Mouse (Mus musculus) limb, embryonic 13.5 days (tissue): ENCODE data around the gene Sardh. TPM values are rescaled to one million over a fixed set of nuclear protein-coding genes. Genes with fewer than 3 reads are reported as not detected.

Experiments
- ATAC-seq: fragments of 200-750 bp; cut with Nextera tagmentation; 2 replicates; pipeline ENCODE4 v1.8.0; 2017; ENCODE audit warnings: low read depth, moderate number of reproducible peaks, moderate TSS enrichment; ENCODE audit not compliant: low FRiP score
- H3K27ac ChIP-seq: fragments of 300-500 bp; sonication (generic); 2 replicates; pipeline ENCODE4 v1.5.1; 2015; ENCODE audit warnings: inconsistent platforms, mild to moderate bottlenecking, moderate library complexity
- H3K27me3 ChIP-seq: fragments of 300-500 bp; sonication (generic); 2 replicates; pipeline ENCODE4 v1.6.1; 2015; ENCODE audit warnings: mild to moderate bottlenecking, inconsistent platforms
- H3K36me3 ChIP-seq: fragments of 300-500 bp; sonication (generic); 2 replicates; pipeline ENCODE4 v1.6.1; 2015; ENCODE audit warnings: inconsistent platforms, mild to moderate bottlenecking, moderate library complexity
- H3K4me1 ChIP-seq: fragments of 300-500 bp; sonication (generic); 2 replicates; pipeline ENCODE4 v1.6.1; 2015; ENCODE audit warnings: inconsistent platforms
- H3K4me2 ChIP-seq: fragments of 300-500 bp; sonication (generic); replicated peaks from 2 replicates; pipeline ENCODE4 v1.6.1; 2015; ENCODE audit warnings: inconsistent platforms, mild to moderate bottlenecking, moderate library complexity
- H3K4me3 ChIP-seq: fragments of 300-500 bp; sonication (generic); 2 replicates; pipeline ENCODE4 v1.5.1; 2015; ENCODE audit warnings: moderate library complexity, mild to moderate bottlenecking, inconsistent platforms
- H3K9ac ChIP-seq: fragments of 300-500 bp; sonication (generic); 2 replicates; pipeline ENCODE4 v1.6.1; 2015; ENCODE audit warnings: mild to moderate bottlenecking, inconsistent platforms
- H3K9me3 ChIP-seq: fragments of 300-500 bp; sonication (generic); 2 replicates; pipeline ENCODE4 v1.6.1; 2016; ENCODE audit warnings: inconsistent platforms
- WGBS: fragments of 180-500 bp; shearing (Covaris S2); methylation state at CpG from one replicate; pipeline ENCODE4 v1.1.7; 2015; 5-methylcytosine and 5-hydroxymethylcytosine counted together
- polyA plus RNA-seq: library from polyadenylated mRNA; unstranded; fragments of >200 nt; fragmentation: Nextera tagmentation; extraction: Ambion mirVana; gene quantifications from 2 replicates; pipeline ENCODE4 v1.2.1, GENCODE M21; 2015

The Sardh gene
- polyA plus RNA-seq, 1 experiment from 2014 or later: 8.6 TPM

DNA sequence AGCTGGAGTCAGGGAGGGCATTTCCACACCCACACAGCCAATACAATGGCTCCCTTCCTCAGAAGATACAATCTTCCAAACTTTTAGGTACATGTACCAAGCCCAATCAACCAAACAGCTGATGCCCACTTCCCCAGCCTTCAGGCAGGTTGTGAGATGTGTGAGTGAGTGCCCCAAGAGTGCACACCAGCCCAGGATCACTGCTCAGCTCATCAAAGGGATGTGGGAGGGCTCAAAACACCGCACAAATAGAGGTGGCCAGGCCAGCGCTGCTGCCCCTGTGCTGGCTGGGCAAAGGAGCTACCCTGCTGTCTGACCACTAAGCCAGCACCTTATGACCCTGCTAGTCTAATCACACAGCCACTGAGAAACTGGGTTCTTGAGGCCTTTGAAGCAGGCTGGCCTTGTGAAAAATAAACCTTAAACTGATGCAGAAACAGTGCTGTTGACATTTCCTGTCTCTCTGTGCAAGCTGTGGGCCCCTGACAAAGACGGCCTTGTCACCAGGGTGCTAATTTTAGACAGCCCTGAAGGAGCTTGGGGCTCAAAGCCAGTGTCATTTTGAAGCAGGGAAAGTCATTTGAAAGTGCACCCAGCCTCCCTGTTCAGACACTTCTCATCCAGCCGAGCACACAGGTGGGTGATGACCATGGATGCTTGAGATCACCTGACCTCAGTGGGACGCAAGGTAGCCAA is 49.4 kb downstream of the Sardh start:
- Histone ChIP-seq H3K4me1 (peaks cover 10% of the 10 kb centered on the region), H3K9me3 (no peaks in the 10 kb centered on the region), H3K36me3 (peaks cover 4% of the 10 kb centered on the region; the same call in 1 of the 2 replicates), H3K4me3 (no peak overlapping the region), H3K4me2 (no peak overlapping the region), H3K27me3 (no peaks in the 10 kb centered on the region), H3K9ac (no peak overlapping the region), H3K27ac (no peak overlapping the region)
- no peak for ATAC-seq
- WGBS: 40% methylated on average over 5 of the region's 5 CpGs

DNA sequence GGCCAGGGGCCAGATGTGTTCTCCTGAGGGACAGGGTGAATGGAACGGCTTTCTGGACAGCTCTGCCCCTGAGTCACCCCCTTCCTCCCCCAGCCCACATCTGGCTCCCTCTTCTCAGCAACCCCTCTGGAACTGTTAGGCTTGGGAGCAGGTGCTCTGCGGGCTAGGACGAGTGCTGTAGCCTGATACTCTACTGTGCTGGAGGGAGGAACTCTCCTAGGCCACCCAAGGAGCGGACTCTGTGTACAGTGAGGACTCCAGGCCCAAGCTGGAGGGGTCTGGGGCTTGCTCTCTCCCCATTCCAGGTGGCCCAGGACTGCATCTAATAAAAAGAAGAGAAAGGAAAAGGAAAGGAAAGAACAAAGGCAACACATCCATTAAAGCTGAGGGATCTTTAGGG is 58.1 kb downstream of the Sardh start:
- Histone ChIP-seq H3K9ac (no peak overlapping the region), H3K4me3 (no peak overlapping the region), H3K27ac (no peak overlapping the region), H3K36me3 (peaks cover 4% of the 10 kb centered on the region; the same call in 1 of the 2 replicates), H3K27me3 (no peaks in the 10 kb centered on the region), H3K4me2 (no peak overlapping the region), H3K4me1 (peaks cover 20% of the 10 kb centered on the region), H3K9me3 (no peaks in the 10 kb centered on the region)
- ATAC-seq: peak; percentile 64; the same call in 1 of the 2 replicates
- WGBS: 31% methylated on average over 4 of the region's 4 CpGs

- Histone ChIP-seq H3K4me2 (no peak overlapping the region), H3K4me3 (no peak overlapping the region), H3K27ac (no peak overlapping the region), H3K36me3 (no peaks in the 10 kb centered on the region), H3K9me3 (no peaks in the 10 kb centered on the region), H3K4me1 (peaks cover 28% of the 10 kb centered on the region), H3K27me3 (no peaks in the 10 kb centered on the region), H3K9ac (no peak overlapping the region)
- WGBS: 76% methylated on average over 6 of the region's 6 CpGs
- ATAC-seq: no peak
These were observed 60.6 kb downstream of the Sardh start for GRCm38 (mm10) chr2:27187531-27187930.

DNA sequence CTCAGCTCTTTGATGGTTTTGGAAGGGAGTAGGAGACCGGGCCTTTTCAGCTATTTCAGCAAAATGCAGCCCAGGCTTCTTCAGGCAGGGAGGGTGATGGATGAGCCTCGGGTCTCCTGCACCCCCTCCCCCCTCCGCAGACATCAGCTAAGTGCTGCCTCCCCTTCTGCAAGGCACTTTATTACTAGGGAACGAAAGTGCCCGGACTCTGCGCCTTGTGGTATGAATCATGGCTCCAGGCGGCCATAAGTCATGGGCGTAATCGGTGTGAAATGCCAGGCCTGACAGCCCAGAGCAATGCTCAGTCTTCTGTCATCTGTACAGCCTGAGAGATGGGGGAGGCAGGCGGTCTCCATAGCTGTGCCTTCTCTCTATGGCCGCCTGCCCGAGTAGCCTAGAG is 64.4 kb downstream of the Sardh start:
- no peak overlapping the region for H3K4me3 ChIP-seq
- no peak overlapping the region for H3K4me2 ChIP-seq
- 26% methylated on average over 12 of the region's 12 CpGs for WGBS
- no peaks in the 10 kb centered on the region for H3K36me3 ChIP-seq
- no peaks in the 10 kb centered on the region for H3K9me3 ChIP-seq
- no peak for ATAC-seq
- H3K4me1 ChIP-seq: peaks cover 18% of the 10 kb centered on the region
- H3K27ac ChIP-seq: no peak overlapping the region; the same call in 1 of the 2 replicates
- H3K27me3 ChIP-seq: no peaks in the 10 kb centered on the region
- H3K9ac ChIP-seq: 0 out of 2 replicates have a peak overlapping the region, but pooled peaks have one; percentile 25

- WGBS: 50% methylated on average over 4 of the region's 4 CpGs
- Histone ChIP-seq H3K27ac (no peak overlapping the region), H3K9me3 (no peaks in the 10 kb centered on the region), H3K4me1 (peaks cover 8% of the 10 kb centered on the region), H3K27me3 (no peaks in the 10 kb centered on the region), H3K36me3 (no peaks in the 10 kb centered on the region), H3K4me2 (no peak overlapping the region), H3K4me3 (no peak overlapping the region), H3K9ac (no peak overlapping the region)
- no peak for ATAC-seq
These were observed 66.2 kb downstream of the Sardh start for GRCm38 (mm10) chr2:27181907-27182306.

DNA sequence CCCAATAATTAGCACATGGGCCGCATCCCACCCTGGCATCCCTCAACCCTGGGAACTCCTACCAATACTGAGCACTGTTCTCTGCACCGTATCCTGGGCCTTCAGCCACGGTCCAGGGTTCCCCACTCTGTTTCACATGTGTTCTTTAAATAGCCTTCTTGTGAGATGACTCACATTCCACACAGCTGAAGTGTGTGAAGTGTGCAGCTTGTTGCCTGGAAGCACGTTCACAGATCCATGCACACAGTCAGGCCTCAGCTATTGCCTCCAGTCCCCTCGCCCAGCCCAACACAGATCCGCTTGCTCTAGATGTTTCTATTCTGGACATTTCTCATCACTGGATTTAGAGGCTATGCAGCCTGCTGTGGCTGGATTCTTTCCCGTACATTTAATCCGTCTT is 69.0 kb downstream of the Sardh start:
- 0 out of 2 replicates have a peak, but pooled peaks have one; percentile 22 for ATAC-seq
- peaks cover 17% of the 10 kb centered on the region for H3K4me1 ChIP-seq
- no peaks in the 10 kb centered on the region for H3K36me3 ChIP-seq
- H3K4me2 ChIP-seq: no peak overlapping the region
- H3K9me3 ChIP-seq: no peaks in the 10 kb centered on the region
- no peak overlapping the region for H3K4me3 ChIP-seq
- peak overlapping the region; percentile 6; the same call in 1 of the 2 replicates for H3K27ac ChIP-seq
- no peak overlapping the region for H3K9ac ChIP-seq
- 66% methylated on average over 8 of the region's 8 CpGs for WGBS
- H3K27me3 ChIP-seq: no peaks in the 10 kb centered on the region

DNA sequence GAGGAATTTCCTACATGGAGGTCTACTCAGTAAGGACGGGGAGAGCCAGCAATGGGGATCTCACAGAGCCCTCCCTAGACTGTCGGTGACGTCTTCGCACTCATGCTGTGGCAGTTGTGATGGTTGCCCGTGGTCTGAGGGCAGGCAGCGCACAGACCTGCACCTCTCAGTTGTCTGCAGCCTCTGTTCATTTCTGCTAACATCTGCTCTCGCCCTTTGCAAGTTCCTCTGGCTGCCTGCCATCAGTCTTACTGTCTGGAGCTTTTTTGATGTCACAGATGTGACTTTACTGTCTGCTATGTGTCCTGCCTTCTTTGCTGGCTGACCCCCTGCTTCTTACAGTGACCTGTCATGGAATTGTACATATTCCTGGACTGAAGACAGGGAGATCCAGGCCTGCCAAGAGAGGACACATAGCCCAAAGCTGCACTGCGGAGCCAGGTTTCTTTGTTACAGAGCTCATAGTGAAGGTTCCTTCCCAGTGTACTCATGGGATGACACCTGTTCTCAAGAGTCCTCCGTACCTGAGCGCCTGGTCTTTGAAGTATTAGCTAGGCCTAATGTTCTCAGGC is 72.4 kb downstream of the Sardh start:
- Histone ChIP-seq H3K4me2 (no peak overlapping the region), H3K4me1 (peaks cover 10% of the 10 kb centered on the region), H3K4me3 (no peak overlapping the region), H3K9ac (no peak overlapping the region), H3K27ac (peak overlapping the region; percentile 28; the same call in 1 of the 2 replicates), H3K27me3 (no peaks in the 10 kb centered on the region), H3K36me3 (no peaks in the 10 kb centered on the region), H3K9me3 (no peaks in the 10 kb centered on the region)
- WGBS: 66% methylated on average over 10 of the region's 10 CpGs
- no peak for ATAC-seq

DNA sequence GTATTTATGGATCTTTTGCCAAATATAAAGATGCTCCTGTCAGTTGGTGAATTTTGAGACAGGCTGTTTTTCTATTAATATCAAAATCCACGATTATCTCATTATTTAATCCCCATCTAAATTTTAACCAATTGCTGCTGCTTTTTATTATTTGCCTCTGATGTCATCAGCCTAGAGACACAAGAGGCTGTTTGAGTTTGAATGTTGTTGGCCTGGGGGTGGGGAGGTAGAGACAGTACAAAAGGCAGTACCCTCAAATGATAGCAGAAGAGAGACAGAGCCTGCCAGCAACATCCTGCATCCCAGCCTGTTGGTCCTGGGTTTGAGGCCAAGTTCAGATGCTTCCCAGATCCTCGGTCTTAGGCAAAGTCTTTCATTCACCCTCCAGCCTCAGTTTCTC is 73.9 kb downstream of the Sardh start:
- ATAC-seq: no peak
- Histone ChIP-seq H3K4me1 (peaks cover 10% of the 10 kb centered on the region), H3K9me3 (no peaks in the 10 kb centered on the region), H3K27ac (no peak overlapping the region), H3K4me3 (no peak overlapping the region), H3K36me3 (no peaks in the 10 kb centered on the region), H3K27me3 (no peaks in the 10 kb centered on the region), H3K9ac (no peak overlapping the region), H3K4me2 (no peak overlapping the region)
- 86% methylated on average over 2 of the region's 2 CpGs for WGBS

GRCm38 (mm10) chr2:27166999-27167398 is 81.1 kb downstream of the Sardh start:
- H3K9ac ChIP-seq: no peak overlapping the region
- no peaks in the 10 kb centered on the region for H3K9me3 ChIP-seq
- H3K36me3 ChIP-seq: no peaks in the 10 kb centered on the region
- peaks cover 28% of the 10 kb centered on the region for H3K4me1 ChIP-seq
- WGBS: 13% methylated on average over 2 of the region's 2 CpGs
- ATAC-seq: no peak
- peak overlapping the region; percentile 24 for H3K27ac ChIP-seq
- H3K4me2 ChIP-seq: peak overlapping the region; percentile 21; the same call in 1 of the 2 replicates
- no peaks in the 10 kb centered on the region for H3K27me3 ChIP-seq
- H3K4me3 ChIP-seq: no peak overlapping the region

- WGBS: 84% methylated on average over 2 of the region's 2 CpGs
- H3K27ac ChIP-seq: no peak overlapping the region
- no peak overlapping the region for H3K9ac ChIP-seq
- H3K27me3 ChIP-seq: no peaks in the 10 kb centered on the region
- no peak for ATAC-seq
- H3K4me2 ChIP-seq: no peak overlapping the region
- H3K9me3 ChIP-seq: no peaks in the 10 kb centered on the region
- no peaks in the 10 kb centered on the region for H3K36me3 ChIP-seq
- H3K4me1 ChIP-seq: peaks cover 28% of the 10 kb centered on the region
- H3K4me3 ChIP-seq: no peak overlapping the region
These were observed 82.1 kb downstream of the Sardh start for GRCm38 (mm10) chr2:27166074-27166473.

DNA sequence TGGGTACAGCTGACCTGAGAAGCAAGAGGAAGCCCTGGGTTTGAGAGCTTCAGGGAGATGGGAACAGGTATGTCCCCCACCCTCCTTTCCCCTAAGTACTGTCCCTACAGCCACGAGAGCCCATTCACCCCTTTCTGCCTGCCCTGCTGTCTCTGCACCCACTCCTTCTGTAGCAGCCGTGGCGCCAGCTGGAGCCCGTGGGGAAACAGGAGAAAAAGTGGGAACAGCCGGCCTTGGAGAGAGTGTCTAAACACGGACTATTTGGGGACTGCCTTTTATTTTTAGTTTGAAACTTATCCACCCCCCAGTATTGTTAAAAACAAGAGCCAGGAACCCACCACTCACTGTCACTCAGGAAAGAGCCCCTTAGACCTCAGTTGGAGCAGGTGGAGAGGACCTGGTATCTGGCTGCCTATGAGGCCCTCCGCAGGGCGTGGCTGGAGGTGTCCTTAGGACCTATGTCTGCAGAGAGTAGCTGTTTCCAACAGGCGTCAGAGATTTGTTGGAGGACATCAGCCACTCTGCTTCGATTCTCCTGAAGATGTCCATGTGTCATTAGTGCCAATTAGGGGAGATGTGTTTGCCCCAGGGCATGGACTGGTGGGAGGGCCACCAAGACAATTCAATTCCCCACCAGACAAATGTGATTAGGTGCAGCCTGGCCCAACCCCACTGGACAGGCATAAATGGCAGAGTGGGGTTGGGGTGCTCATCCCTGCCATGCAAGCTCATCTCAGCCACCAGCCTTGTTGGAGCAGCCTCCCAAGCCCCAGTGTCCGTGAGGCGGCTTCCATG is 83.1 kb downstream of the Sardh start, which contains the start of gene Dbh:
TSS of gene Dbh (plus strand) at position 438 of the 795 bp plus-strand sequence.
- WGBS: 78% methylated on average over 12 of the region's 12 CpGs
- H3K27ac ChIP-seq: no peak within 1 kb of the TSS

GRCm38 (mm10) chr2:27163851-27164250 is 84.3 kb downstream of the Sardh start:
- peaks cover 28% of the 10 kb centered on the region for H3K4me1 ChIP-seq
- WGBS: 54% methylated on average over 5 of the region's 5 CpGs
- H3K4me2 ChIP-seq: no peak overlapping the region
- H3K27ac ChIP-seq: no peak overlapping the region
- no peaks in the 10 kb centered on the region for H3K27me3 ChIP-seq
- H3K9ac ChIP-seq: no peak overlapping the region
- H3K4me3 ChIP-seq: no peak overlapping the region
- H3K36me3 ChIP-seq: no peaks in the 10 kb centered on the region
- H3K9me3 ChIP-seq: no peaks in the 10 kb centered on the region
- no peak for ATAC-seq

More for the DNA sequence above, 83.1 kb downstream of the Sardh start, which contains the start of gene Dbh:
- H3K27me3 ChIP-seq: no peaks in the 10 kb centered on the region
- ATAC-seq: no peak; the same call in 1 of the 2 replicates
- H3K9ac ChIP-seq: no peak within 1 kb of the TSS
- no peaks in the 10 kb centered on the region for H3K9me3 ChIP-seq
- peaks cover 28% of the 10 kb centered on the region for H3K4me1 ChIP-seq
- H3K4me3 ChIP-seq: no peak within 1 kb of the TSS
- H3K4me2 ChIP-seq: no peak within 1 kb of the TSS
- H3K36me3 ChIP-seq: no peaks in the 10 kb centered on the region
